Mouse (Mus musculus) stomach, postnatal 0 days (tissue): ENCODE measurements at regions not wholly inside any gene's neighbourhood (a gene's known extent, or its start where the extent isn't known, plus 50 kb on each side); places are given as distances from the start of the nearest gene placed in this dataset.

Experiments
- CTCF ChIP-seq: IDR thresholded peaks from 2 replicates; pipeline ENCODE4 v1.5.1; 2016; ENCODE audit warnings: antibody characterized with exemption, low read depth, mild to moderate bottlenecking, moderate library complexity
- EP300 ChIP-seq: optimal IDR thresholded peaks from 2 replicates; pipeline ENCODE3; 2016; ENCODE audit warnings: antibody characterized with exemption

GRCm38 (mm10) chr13:97668910-97669309 lies 91.5 kb downstream of the Gm10260 start:
- TF ChIP-seq CTCF (no peak), EP300 (no peak)
